Mouse (Mus musculus): ENCODE measurements around the gene Zfp451.

GRCm38 (mm10) chr1:33712026-33712425 lies 102.4 kb downstream of the Zfp451 start:
- no peak for TF ChIP-seq TAL1 (conservative IDR thresholded peaks at IDR 0.05; ENCODE audit: low read depth, low read length)
- no peak for TF ChIP-seq CTCF (IDR thresholded peaks at IDR 0.05; ENCODE audit: low read depth, low read length)
- no peak for TF ChIP-seq GATA1 (IDR thresholded peaks at IDR 0.05; ENCODE audit: borderline replicate concordance, low read length)
- TF ChIP-seq POLR2AphosphoS5 (IDR thresholded peaks at IDR 0.05; ENCODE audit: insufficient replicate concordance, low read depth, low read length), result no peak
